Mouse (Mus musculus) myocyte (in vitro differentiated cells): ENCODE measurements around the gene Cyp17a1.

Experiments
- CEBPB ChIP-seq: IDR thresholded peaks from 2 replicates; pipeline ENCODE4 v1.6.1; 2011; ENCODE audit warnings: mild to moderate bottlenecking, moderate library complexity; ENCODE audit not compliant: poor library complexity, insufficient read depth, severe bottlenecking
- E2F4 ChIP-seq: IDR thresholded peaks from one replicate; pipeline ENCODE4 v1.6.1; 2011; ENCODE audit warnings: mild to moderate bottlenecking, control low read depth, moderate library complexity; ENCODE audit not compliant: insufficient read depth
- MAX ChIP-seq: IDR thresholded peaks from one replicate; pipeline ENCODE4 v1.6.1; 2011; ENCODE audit warnings: low read depth, mild to moderate bottlenecking, control low read depth
- MYOG ChIP-seq, 3 experiments: IDR thresholded peaks; one replicate each; pipeline ENCODE4 v1.6.1; 2011; ENCODE audit warnings: control low read depth in 2 of 3, low read depth in 2 of 3, mild to moderate bottlenecking in 2 of 3; ENCODE audit not compliant: insufficient read length in 2 of 3, control insufficient read depth in 1 of 3, insufficient read depth in 1 of 3
- POLR2A ChIP-seq: IDR thresholded peaks from one replicate; pipeline ENCODE4 v1.6.1; 2011; ENCODE audit warnings: low read depth, mild to moderate bottlenecking, control low read depth, moderate library complexity; ENCODE audit not compliant: insufficient read length
- POLR2AphosphoS2 ChIP-seq: IDR thresholded peaks from one replicate; pipeline ENCODE4 v1.6.1; 2011; ENCODE audit warnings: low read depth, control low read depth; ENCODE audit not compliant: insufficient read length
- REST ChIP-seq: IDR thresholded peaks from one replicate; pipeline ENCODE4 v1.6.1; 2011; ENCODE audit warnings: mild to moderate bottlenecking, control low read depth, moderate library complexity; ENCODE audit not compliant: insufficient read depth, insufficient read length
- TCF3 ChIP-seq: IDR thresholded peaks from one replicate; pipeline ENCODE4 v1.6.1; 2011; ENCODE audit warnings: low read depth, control low read depth; ENCODE audit not compliant: insufficient read length
- USF1 ChIP-seq: IDR thresholded peaks from one replicate; pipeline ENCODE4 v1.6.1; 2011; ENCODE audit warnings: low read depth, mild to moderate bottlenecking, control low read depth, moderate library complexity

DNA sequence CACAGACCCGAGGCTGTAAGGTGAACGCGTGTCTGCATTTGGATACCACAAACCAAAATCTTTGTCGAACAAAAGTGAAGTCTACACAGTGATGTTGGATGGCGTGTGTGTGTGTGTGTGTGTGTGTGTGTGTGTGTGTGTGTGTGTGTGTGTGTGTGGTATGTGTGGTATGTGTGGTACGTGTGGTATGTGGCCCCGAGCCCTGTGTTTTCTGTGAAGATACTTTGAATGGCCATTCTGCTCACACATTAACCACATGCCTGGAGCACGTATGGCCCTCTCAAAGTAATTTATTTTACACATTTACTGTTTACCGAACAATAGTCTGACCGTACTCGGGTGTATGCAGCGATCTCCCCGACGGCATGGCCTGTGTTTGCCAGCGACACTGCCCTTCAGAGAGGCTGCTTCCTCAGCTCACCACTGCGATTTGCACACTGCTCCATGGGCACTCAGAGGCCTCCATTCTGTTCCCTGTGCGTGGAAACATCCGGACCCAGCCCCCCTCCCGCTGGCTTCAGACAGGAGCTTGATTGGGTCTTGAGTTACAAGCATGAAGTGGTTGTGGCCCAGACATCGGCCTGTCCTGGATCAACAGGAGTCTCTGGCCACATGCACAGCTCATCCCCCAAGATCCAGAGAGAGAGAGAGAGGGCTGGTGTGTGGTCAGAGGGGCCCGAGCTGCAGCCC lies 16.7 kb downstream of the Cyp17a1 start:
- TF ChIP-seq REST (no peak), POLR2A (no peak), TCF3 (no peak), USF1 (no peak), MAX (no peak), POLR2AphosphoS2 (no peak), MYOG (IDR thresholded peaks at IDR 0.05; ENCODE audit: control insufficient read depth in 1 of 3, insufficient read depth in 1 of 3, insufficient read length in 2 of 3, low read depth in 2 of 3) (no peak), CEBPB (no peak), E2F4 (no peak)
